Mouse (Mus musculus) kidney, adult 2 months (tissue): ENCODE results near the gene Mei4. TPM values are rescaled to one million over a fixed set of nuclear protein-coding genes. Genes with fewer than 3 reads are reported as not detected.

Experiments
- DNase-seq: peaks from one replicate; pipeline ENCODE4 v3.0.0; 2021
- H3K27ac ChIP-seq: fragments of 200-500 bp; 2 replicates; pipeline ENCODE4 v1.5.1; 2012; ENCODE audit warnings: low read depth, low read length, control low read depth, inconsistent platforms; ENCODE audit not compliant: insufficient read depth
- H3K27me3 ChIP-seq: fragments of 200-500 bp; replicated peaks from 2 replicates; pipeline ENCODE4 v1.6.1; 2012; ENCODE audit warnings: mild to moderate bottlenecking, moderate library complexity, low read length, inconsistent platforms; ENCODE audit not compliant: control insufficient read depth, insufficient read depth
- H3K36me3 ChIP-seq: fragments of 200-500 bp; 2 replicates; pipeline ENCODE4 v1.6.1; 2012; ENCODE audit warnings: mild to moderate bottlenecking, moderate library complexity, low read length, inconsistent platforms; ENCODE audit not compliant: control insufficient read depth, insufficient read depth
- H3K4me1 ChIP-seq: fragments of 200-500 bp; 2 replicates; pipeline ENCODE4 v1.6.1; 2011; ENCODE audit warnings: low read length; ENCODE audit not compliant: control insufficient read depth, insufficient read depth
- H3K4me3 ChIP-seq: fragments of 200-500 bp; 2 replicates; pipeline ENCODE4 v1.5.1; 2011; ENCODE audit warnings: mild to moderate bottlenecking, low read depth, low read length, control low read depth; ENCODE audit not compliant: insufficient read depth
- CTCF ChIP-seq: fragments of 200-500 bp; conservative IDR thresholded peaks from 2 replicates; pipeline ENCODE4 v1.5.1; 2011; ENCODE audit warnings: low read depth, mild to moderate bottlenecking, control low read depth, low read length, moderate library complexity, mixed read lengths; ENCODE audit not compliant: insufficient read depth, insufficient read length
- POLR2A ChIP-seq: fragments of 200-500 bp; IDR thresholded peaks from one replicate; pipeline ENCODE4 v1.6.1; 2011; ENCODE audit warnings: low read depth, low read length, control low read depth
- WGBS: fragments of 180-500 bp; shearing (Covaris S2); methylation state at CpG from one replicate; pipeline ENCODE4 v1.1.7; 2018; 5-methylcytosine and 5-hydroxymethylcytosine counted together
- polyA plus RNA-seq: library from polyadenylated mRNA; depleted of rRNA; stranded (reverse); fragments of >200 nt; gene quantifications from 2 replicates; pipeline ENCODE4 v1.2.3, GENCODE M21; 2012

Gene Mei4
- polyA plus RNA-seq, 1 experiment: 0.03 TPM

DNA sequence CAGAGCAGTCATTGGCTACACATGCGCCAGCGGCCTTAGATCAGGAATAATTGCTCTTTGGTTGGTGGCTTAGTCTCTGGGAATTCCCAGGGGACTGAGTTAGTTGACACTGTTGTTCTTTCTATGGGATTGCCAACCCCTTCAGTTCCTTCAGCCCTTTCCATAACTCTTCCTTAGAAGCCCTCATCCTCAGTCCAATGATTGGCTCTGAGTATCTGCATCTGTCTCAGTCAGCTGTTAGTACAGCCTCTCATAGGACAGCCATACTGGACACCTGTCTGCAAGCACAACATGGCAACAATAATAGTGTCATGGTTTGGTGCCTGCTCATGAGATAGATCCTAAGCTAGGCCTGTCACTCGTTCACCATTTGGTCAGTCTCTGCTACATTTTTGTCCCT is 149.5 kb downstream of the Mei4 start:
- Histone ChIP-seq H3K4me3 (no peak overlapping the region), H3K27ac (no peak overlapping the region), H3K4me1 (no peaks in the 10 kb centered on the region), H3K36me3 (no peaks in the 10 kb centered on the region), H3K27me3 (no peaks in the 10 kb centered on the region)
- no peak for TF ChIP-seq CTCF
- TF ChIP-seq POLR2A: no peak
- WGBS: 76% methylated on average over 3 of the region's 3 CpGs
- no peak for DNase-seq

DNA sequence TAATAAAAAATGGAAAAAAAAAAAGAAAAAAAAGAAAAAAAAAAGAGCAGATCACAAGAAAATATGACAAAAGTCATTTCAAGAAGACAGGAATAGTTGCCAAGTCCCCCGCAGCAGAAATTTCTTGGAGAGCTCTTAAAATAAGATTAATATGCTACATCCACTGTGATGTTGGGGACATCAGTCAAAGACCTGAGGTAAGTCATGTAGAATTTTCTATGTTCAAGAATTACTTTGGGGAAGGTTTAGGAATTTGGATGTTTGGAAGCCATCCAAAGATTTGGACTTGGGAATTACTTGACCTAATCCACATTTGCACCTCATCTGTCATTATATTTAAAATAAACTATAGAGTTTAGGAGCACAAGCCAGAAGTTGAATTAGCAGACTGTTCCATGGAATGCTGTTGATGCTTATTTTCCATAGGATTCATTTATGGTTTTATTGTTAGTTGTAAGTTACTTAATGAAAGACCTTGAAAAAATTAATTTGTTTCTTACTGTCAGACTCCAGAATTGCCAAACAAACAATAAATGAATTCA is 179.1 kb downstream of the Mei4 start:
- Histone ChIP-seq H3K36me3 (no peaks in the 10 kb centered on the region), H3K4me1 (no peaks in the 10 kb centered on the region), H3K27ac (no peak overlapping the region), H3K27me3 (no peaks in the 10 kb centered on the region), H3K4me3 (no peak overlapping the region)
- TF ChIP-seq POLR2A (no peak), CTCF (no peak)
- 88% methylated on average over 1 of the region's 1 CpGs for WGBS
- DNase-seq: no peak

DNA sequence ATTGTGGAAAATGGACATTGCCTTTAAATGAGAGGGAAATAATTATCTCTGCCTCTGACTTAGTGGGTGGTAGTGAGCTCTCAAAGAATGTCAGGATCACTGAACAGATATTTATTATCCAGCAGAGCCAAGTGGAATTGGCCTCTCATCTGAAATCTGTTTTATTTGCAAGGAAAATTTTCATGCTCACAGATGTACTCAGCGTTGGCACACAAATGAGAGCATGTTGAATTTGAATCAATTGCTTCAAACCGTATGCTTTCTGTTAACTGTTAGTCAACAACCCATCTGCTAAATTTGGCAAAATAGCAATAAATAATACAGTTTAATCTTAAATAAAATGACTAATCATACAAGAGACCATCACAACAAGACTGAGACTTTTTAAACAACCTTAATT is 181.0 kb downstream of the Mei4 start:
- DNase-seq: no peak
- TF ChIP-seq POLR2A (no peak), CTCF (no peak)
- no peak overlapping the region for H3K27ac ChIP-seq
- no peaks in the 10 kb centered on the region for H3K36me3 ChIP-seq
- no peaks in the 10 kb centered on the region for H3K4me1 ChIP-seq
- WGBS: 80% methylated on average over 2 of the region's 2 CpGs
- no peak overlapping the region for H3K4me3 ChIP-seq
- no peaks in the 10 kb centered on the region for H3K27me3 ChIP-seq

DNA sequence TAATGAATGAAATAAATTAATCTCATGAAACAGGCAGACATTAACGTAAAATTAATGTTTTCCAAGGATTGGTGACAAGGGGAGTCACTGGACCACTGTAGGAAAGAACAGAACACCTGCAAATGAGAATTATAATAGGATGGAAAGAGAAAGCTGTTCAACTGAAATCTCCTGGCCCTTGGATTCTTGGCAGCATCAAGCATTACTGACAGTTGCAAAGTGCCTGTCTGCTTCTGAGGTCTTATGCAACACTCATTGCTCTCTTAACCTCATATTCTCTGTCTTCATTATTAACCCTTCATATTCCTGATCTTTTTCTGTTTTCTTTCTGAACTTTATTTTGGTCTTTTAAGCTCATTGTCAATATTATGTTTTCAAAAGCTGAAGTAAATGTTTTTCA is 210.4 kb downstream of the Mei4 start:
- TF ChIP-seq CTCF: no peak
- no peak for TF ChIP-seq POLR2A
- H3K36me3 ChIP-seq: no peaks in the 10 kb centered on the region
- no peaks in the 10 kb centered on the region for H3K4me1 ChIP-seq
- 45% methylated on average over 1 of the region's 1 CpGs for WGBS
- H3K4me3 ChIP-seq: no peak overlapping the region
- no peak overlapping the region for H3K27ac ChIP-seq
- no peak for DNase-seq
- H3K27me3 ChIP-seq: no peaks in the 10 kb centered on the region

DNA sequence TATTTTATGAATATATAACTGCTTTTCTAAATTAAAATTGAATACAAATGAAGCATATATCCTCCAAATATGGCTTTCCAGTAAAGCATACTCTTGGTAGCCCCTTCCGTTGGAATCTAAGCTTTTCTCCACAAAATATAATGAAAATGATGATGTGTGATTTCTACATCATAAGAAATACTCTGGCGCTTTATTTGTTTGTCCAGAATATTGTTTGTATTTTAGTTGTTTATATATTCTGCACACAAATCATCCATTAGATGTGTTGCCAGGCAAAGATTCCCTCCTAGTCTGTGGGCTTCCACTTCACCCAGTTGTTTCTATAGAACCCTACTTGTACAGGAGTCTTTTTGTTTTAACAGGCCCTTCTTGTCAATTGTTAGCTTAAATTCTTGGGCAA is 211.8 kb downstream of the Mei4 start:
- TF ChIP-seq CTCF (no peak), POLR2A (no peak)
- H3K27ac ChIP-seq: no peak overlapping the region
- no peak for DNase-seq
- H3K27me3 ChIP-seq: no peaks in the 10 kb centered on the region
- H3K36me3 ChIP-seq: no peaks in the 10 kb centered on the region
- WGBS: 93% methylated on average over 2 of the region's 2 CpGs
- no peaks in the 10 kb centered on the region for H3K4me1 ChIP-seq
- H3K4me3 ChIP-seq: no peak overlapping the region

DNA sequence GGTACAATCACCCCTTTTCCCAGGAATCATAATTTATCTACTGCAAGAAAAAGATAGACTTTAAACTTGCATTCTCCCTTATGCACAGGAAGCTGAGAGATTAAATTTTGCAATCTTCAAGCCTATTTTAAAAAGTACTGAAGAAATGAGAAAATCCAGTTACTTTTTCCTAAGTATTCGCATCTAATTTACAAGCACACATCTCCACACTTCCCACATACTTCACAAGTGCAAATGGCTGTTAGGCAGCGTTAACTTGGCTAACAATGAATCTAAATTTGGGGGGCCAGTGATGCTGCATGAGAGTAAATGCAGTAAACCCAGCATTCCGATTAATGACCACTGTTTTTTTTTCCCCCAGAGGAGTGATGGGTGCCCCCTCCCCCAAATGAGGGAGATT is 232.9 kb downstream of the Mei4 start:
- Histone ChIP-seq H3K4me1 (no peaks in the 10 kb centered on the region), H3K27ac (no peak overlapping the region), H3K27me3 (no peaks in the 10 kb centered on the region), H3K36me3 (no peaks in the 10 kb centered on the region), H3K4me3 (no peak overlapping the region)
- 77% methylated on average over 3 of the region's 3 CpGs for WGBS
- TF ChIP-seq POLR2A (no peak), CTCF (no peak)
- no peak for DNase-seq

DNA sequence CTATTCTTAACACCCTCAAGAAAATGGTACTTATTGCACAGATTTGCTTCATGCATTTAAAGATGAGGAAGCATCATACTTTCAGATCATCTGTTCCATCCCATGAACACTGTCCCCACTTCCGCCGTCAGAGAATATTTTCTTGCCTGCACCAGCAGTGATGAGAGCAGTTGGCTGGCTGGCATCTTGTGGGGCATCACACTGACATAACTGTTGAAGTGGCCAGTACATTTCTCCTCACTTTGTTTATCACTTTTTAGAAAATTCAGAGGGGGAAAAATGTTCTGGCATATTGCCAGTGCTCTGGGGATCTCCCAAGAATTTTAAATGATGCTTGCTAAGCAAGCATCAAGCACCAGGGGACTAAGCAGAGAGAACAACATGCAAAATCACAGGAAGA is 251.4 kb downstream of the Mei4 start:
- Histone ChIP-seq H3K4me1 (no peaks in the 10 kb centered on the region), H3K27me3 (no peaks in the 10 kb centered on the region), H3K4me3 (no peak overlapping the region), H3K36me3 (no peaks in the 10 kb centered on the region), H3K27ac (no peak overlapping the region)
- WGBS: 94% methylated on average over 2 of the region's 2 CpGs
- TF ChIP-seq POLR2A: no peak
- no peak for TF ChIP-seq CTCF
- DNase-seq: no peak

DNA sequence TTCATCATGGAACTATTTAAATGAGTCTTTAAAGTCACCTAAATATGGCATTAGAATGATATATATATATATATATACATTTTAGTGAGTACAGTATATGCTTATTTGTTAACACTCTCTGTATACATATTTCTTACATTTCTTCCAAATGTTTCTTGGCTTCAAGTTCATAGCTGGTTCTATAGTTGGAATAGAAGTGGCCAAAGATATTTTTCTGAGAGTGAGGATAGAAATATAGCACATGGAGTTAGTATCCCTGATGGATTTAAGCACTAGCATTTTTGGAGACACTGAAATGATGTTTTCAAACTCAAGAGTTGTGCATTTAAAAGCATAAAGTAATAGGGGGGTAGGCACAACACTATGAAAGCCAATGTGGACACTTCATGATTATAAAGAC is 272.6 kb downstream of the Mei4 start:
- DNase-seq: no peak
- Histone ChIP-seq H3K27me3 (no peaks in the 10 kb centered on the region), H3K36me3 (no peaks in the 10 kb centered on the region), H3K4me1 (no peaks in the 10 kb centered on the region), H3K27ac (no peak overlapping the region), H3K4me3 (no peak overlapping the region)
- TF ChIP-seq CTCF: no peak
- no peak for TF ChIP-seq POLR2A
